Mouse (Mus musculus) ES-Bruce4 (cell line): ENCODE results near the gene Apba2. TPM values are rescaled to one million over a fixed set of nuclear protein-coding genes. Genes with fewer than 3 reads are reported as not detected.

Experiments used
- H3K27ac ChIP-seq: 2 replicates; pipeline ENCODE4 v1.5.1; 2012; ENCODE audit warnings: low read length, inconsistent platforms; ENCODE audit not compliant: insufficient read depth
- H3K27me3 ChIP-seq: 2 replicates; pipeline ENCODE4 v1.6.1; 2012; ENCODE audit warnings: mild to moderate bottlenecking, low read length, inconsistent platforms; ENCODE audit not compliant: control insufficient read depth, poor library complexity, insufficient read depth, severe bottlenecking
- H3K36me3 ChIP-seq: 2 replicates; pipeline ENCODE4 v1.6.1; 2012; ENCODE audit warnings: inconsistent platforms, mild to moderate bottlenecking, low read length, moderate library complexity; ENCODE audit not compliant: control insufficient read depth, poor library complexity, insufficient read depth, severe bottlenecking
- H3K4me1 ChIP-seq: one replicate; pipeline ENCODE4 v1.8.1; 2011; ENCODE audit warnings: low read length; ENCODE audit not compliant: control insufficient read depth, insufficient read depth
- H3K4me3 ChIP-seq: 2 replicates; pipeline ENCODE4 v1.5.1; 2011; ENCODE audit warnings: low read depth, mild to moderate bottlenecking, low read length
- H3K9ac ChIP-seq: 2 replicates; pipeline ENCODE4 v1.6.1; 2012; ENCODE audit warnings: low read depth, mild to moderate bottlenecking, inconsistent platforms; ENCODE audit not compliant: poor library complexity, severe bottlenecking
- H3K9me3 ChIP-seq: replicated peaks from 2 replicates; pipeline ENCODE4 v1.6.1; 2012; ENCODE audit warnings: mild to moderate bottlenecking, low read length, inconsistent platforms; ENCODE audit not compliant: control insufficient read depth, poor library complexity, insufficient read depth, severe bottlenecking
- CTCF ChIP-seq: IDR thresholded peaks from one replicate; pipeline ENCODE4 v1.8.1; 2011; ENCODE audit warnings: low read depth, low read length
- EP300 ChIP-seq: IDR thresholded peaks from 2 replicates; pipeline ENCODE4 v1.6.1; 2011; ENCODE audit warnings: low read depth, low read length; ENCODE audit not compliant: insufficient read depth
- POLR2A ChIP-seq: IDR thresholded peaks from one replicate; pipeline ENCODE4 v1.8.1; 2011; ENCODE audit warnings: low read length; ENCODE audit not compliant: insufficient read depth
- polyA plus RNA-seq: library from polyadenylated mRNA; stranded (reverse); fragments of >200 nt; gene quantifications from 2 replicates; pipeline ENCODE4 v1.2.4, GENCODE M21; 2011; ENCODE audit warnings: low read depth; ENCODE audit not compliant: missing spikeins, insufficient read depth, insufficient read length

Gene Apba2
- polyA plus RNA-seq, 1 experiment: 1.9 TPM

DNA sequence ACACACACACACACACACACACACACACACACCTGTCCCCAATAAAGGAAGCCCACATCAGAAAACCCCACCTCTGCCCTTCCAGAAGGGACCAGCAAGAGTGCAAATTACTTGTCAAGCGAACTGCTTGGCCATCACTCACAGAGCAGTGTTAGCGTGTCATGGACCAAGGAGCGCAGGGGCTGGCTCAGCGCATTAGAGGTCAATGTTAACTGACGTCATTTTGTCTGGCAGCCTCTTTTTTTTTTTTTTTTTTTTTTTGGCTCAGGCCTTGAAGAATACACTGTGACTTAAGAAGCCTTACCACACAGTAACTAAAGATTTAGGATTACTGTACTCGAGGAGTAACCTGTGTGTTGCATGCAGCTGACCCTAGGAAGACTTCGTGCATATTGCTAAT is 252.7 kb downstream of the Apba2 start:
- H3K27me3 ChIP-seq: no peaks in the 10 kb centered on the region
- no peaks in the 10 kb centered on the region for H3K9me3 ChIP-seq
- no peaks in the 10 kb centered on the region for H3K4me1 ChIP-seq
- TF ChIP-seq POLR2A: no peak
- no peak for TF ChIP-seq CTCF
- TF ChIP-seq EP300: no peak
- no peak overlapping the region for H3K4me3 ChIP-seq
- H3K27ac ChIP-seq: no peak overlapping the region
- H3K36me3 ChIP-seq: no peaks in the 10 kb centered on the region
- H3K9ac ChIP-seq: no peak overlapping the region

DNA sequence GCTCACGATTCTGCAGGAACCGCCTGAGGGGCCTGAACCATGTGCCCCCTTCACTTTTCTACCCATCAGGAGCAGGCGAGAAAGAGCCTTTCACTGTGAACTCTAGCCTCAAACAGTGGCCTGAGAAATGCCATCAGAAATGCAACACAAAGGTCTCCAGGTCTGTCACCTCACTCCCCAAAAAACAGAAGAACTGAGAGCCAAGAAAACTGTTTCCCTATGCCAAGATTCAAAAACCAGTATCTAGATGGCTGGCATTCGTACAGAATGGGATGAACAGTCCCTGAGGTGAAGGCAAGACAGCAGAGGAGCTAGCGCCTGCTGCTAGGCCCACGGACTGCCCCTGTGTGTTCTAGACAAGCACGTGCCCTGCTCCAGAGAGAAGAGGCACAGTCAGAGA is 253.6 kb downstream of the Apba2 start:
- TF ChIP-seq EP300: no peak
- no peak for TF ChIP-seq CTCF
- no peak for TF ChIP-seq POLR2A
- H3K4me1 ChIP-seq: no peaks in the 10 kb centered on the region
- no peaks in the 10 kb centered on the region for H3K36me3 ChIP-seq

DNA sequence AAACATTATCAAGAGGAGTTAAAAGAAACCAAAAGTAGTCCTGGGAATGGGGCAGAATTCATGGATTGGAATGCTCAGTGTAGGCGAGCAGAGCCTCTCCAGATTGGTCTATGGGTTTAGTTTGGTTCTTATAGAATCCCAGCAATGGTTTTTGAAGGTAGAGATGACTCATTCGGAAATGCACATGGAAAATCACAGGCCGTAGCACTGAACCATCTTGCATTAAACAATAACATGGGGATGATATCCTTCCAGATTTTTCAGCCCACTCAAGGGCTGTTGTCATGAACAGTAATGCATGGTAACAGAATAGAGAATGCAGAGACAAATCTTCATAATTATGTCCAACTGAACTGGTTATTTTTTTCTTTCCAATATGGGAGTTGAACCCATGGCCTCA is 264.1 kb downstream of the Apba2 start:
- no peaks in the 10 kb centered on the region for H3K4me1 ChIP-seq
- no peak overlapping the region for H3K27ac ChIP-seq
- TF ChIP-seq CTCF (no peak), EP300 (no peak), POLR2A (no peak)
- no peak overlapping the region for H3K4me3 ChIP-seq
- H3K9me3 ChIP-seq: no peaks in the 10 kb centered on the region
- no peak overlapping the region for H3K9ac ChIP-seq
- no peaks in the 10 kb centered on the region for H3K27me3 ChIP-seq
- no peaks in the 10 kb centered on the region for H3K36me3 ChIP-seq

More for the DNA sequence above, 253.6 kb downstream of the Apba2 start:
- no peak overlapping the region for H3K9ac ChIP-seq
- no peaks in the 10 kb centered on the region for H3K9me3 ChIP-seq
- no peak overlapping the region for H3K27ac ChIP-seq
- H3K27me3 ChIP-seq: no peaks in the 10 kb centered on the region
- H3K4me3 ChIP-seq: no peak overlapping the region

DNA sequence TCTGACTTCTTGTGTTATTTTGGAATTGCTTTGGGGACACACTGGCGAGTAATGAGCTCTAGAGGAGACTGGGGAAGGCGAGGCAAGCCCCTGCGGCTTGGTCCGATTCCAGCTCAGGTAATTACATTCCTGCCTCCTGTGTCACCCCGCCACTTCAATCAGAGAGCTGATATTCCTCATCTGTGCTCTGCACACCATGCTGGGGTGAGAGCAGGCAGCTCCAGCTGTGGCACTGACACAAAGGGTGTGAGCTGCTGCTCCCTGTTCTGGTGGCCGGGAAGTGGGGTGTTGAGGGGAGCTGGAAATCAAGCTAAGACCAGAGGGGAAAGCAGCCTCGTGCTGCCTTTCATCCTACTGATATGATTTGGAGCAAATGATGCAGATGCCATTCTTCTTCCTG is 268.3 kb downstream of the Apba2 start:
- Histone ChIP-seq H3K9ac (no peak overlapping the region), H3K36me3 (no peaks in the 10 kb centered on the region), H3K27me3 (no peaks in the 10 kb centered on the region)

DNA sequence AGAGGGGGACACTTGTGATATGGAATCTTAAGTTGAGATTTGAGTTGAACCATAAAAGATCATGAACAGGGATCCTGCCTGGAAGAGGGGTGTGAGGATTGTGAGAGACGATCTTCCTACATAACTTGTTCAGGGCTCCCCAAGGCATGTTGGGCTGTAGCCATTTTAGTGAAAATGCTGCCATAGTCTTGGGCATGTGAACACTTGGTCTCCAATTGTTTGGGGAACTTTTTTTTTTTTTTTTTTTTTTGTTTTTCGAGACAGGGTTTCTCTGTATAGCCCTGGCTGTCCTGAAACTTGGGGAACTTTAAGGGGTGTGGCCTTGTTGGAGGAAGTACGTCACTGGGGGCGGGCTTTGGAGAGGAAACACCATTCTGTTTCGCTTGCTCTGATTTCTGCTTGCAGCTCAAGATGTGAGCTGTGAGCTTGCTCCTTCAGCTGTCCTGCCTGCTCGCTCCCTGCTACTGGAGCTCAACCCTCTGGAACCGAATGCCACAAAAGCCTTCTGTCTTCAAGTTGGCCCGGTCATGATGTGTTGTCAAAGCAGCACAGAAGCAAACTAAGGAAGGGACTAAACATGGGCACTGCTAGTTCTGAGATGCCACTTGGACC is 269.4 kb downstream of the Apba2 start:
- no peak overlapping the region for H3K9ac ChIP-seq
- no peak overlapping the region for H3K4me3 ChIP-seq
- H3K27me3 ChIP-seq: no peaks in the 10 kb centered on the region

More for the DNA sequence above, 268.3 kb downstream of the Apba2 start:
- H3K4me1 ChIP-seq: no peaks in the 10 kb centered on the region
- H3K9me3 ChIP-seq: no peaks in the 10 kb centered on the region
- no peak overlapping the region for H3K4me3 ChIP-seq
- TF ChIP-seq EP300 (no peak), CTCF (no peak), POLR2A (no peak)
- no peak overlapping the region for H3K27ac ChIP-seq

DNA sequence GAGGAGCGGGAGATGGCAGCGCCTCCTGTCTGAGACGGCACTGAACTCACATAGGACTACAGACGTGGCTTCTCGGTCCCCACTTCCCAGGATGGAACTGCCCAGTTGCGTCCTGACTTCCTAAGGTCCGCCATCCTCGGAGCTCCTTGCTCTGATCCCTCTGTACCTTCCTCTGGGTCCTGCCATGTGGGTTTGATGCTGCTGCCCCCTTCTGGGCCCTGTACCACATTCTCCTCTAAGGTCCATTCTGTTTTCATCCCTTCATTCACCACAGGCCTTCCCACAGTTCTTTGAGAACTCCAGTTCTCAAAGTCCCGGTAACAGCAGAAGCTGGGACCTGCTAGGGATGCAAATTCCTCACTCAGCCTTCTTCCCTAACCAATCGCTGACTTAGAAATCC is 272.0 kb downstream of the Apba2 start:
- TF ChIP-seq CTCF (no peak), POLR2A (no peak), EP300 (no peak)
- H3K4me3 ChIP-seq: no peak overlapping the region
- no peaks in the 10 kb centered on the region for H3K36me3 ChIP-seq
- H3K27me3 ChIP-seq: no peaks in the 10 kb centered on the region
- H3K9ac ChIP-seq: no peak overlapping the region
- no peaks in the 10 kb centered on the region for H3K9me3 ChIP-seq
- H3K4me1 ChIP-seq: no peaks in the 10 kb centered on the region
- no peak overlapping the region for H3K27ac ChIP-seq

More for the DNA sequence above, 269.4 kb downstream of the Apba2 start:
- Histone ChIP-seq H3K4me1 (no peaks in the 10 kb centered on the region), H3K27ac (no peak overlapping the region), H3K9me3 (no peaks in the 10 kb centered on the region), H3K36me3 (no peaks in the 10 kb centered on the region)
- TF ChIP-seq EP300 (no peak), POLR2A (no peak), CTCF (no peak)
